Mouse (Mus musculus) forebrain, postnatal 0 days (tissue): ENCODE measurements at regions not wholly inside any gene's neighbourhood (a gene's known extent, or its start where the extent isn't known, plus 50 kb on each side); places are given as distances from the start of the nearest gene placed in this dataset.

Experiments used
- ATAC-seq: fragments of 200-750 bp; cut with Nextera tagmentation; 2 replicates; pipeline ENCODE4 v1.8.0; 2017; ENCODE audit warnings: mild to moderate bottlenecking, moderate library complexity
- DNase-seq: peaks from one replicate; pipeline ENCODE4 v3.0.0-alpha.2; 2015
- H3K27ac ChIP-seq: fragments of 300-500 bp; sonication (generic); 2 replicates; pipeline ENCODE4 v1.5.1; 2014; ENCODE audit warnings: low read depth, mild to moderate bottlenecking, antibody characterized with exemption, low read length, moderate library complexity, mixed read lengths
- H3K27me3 ChIP-seq: fragments of 300-500 bp; sonication (generic); 2 replicates; pipeline ENCODE4 v1.6.1; 2014; ENCODE audit warnings: mild to moderate bottlenecking, low read length, mixed read lengths; ENCODE audit not compliant: insufficient read depth
- H3K36me3 ChIP-seq: fragments of 300-500 bp; sonication (generic); 2 replicates; pipeline ENCODE4 v1.6.1; 2014; ENCODE audit warnings: mild to moderate bottlenecking, moderate library complexity; ENCODE audit not compliant: insufficient read depth
- H3K4me1 ChIP-seq: fragments of 300-500 bp; sonication (generic); 2 replicates; pipeline ENCODE4 v1.6.1; 2014; ENCODE audit warnings: antibody characterized with exemption; ENCODE audit not compliant: insufficient read depth
- H3K4me2 ChIP-seq: fragments of 300-500 bp; sonication (generic); 2 replicates; pipeline ENCODE4 v1.6.1; 2014; ENCODE audit warnings: low read depth, mild to moderate bottlenecking, moderate library complexity
- H3K4me3 ChIP-seq: fragments of 300-500 bp; sonication (generic); 2 replicates; pipeline ENCODE4 v1.5.1; 2014; ENCODE audit warnings: low read depth, low read length, mixed read lengths
- H3K9ac ChIP-seq: fragments of 300-500 bp; sonication (generic); 2 replicates; pipeline ENCODE4 v1.6.1; 2014; ENCODE audit warnings: mild to moderate bottlenecking
- H3K9me3 ChIP-seq: fragments of 300-500 bp; sonication (generic); 2 replicates; pipeline ENCODE4 v1.6.1; 2016; ENCODE audit warnings: low read length
- CTCF ChIP-seq: sonication (generic); IDR thresholded peaks from 2 replicates; pipeline ENCODE4 v1.5.1; 2016; ENCODE audit warnings: antibody characterized with exemption, control low read depth, low read depth
- WGBS: fragments of 180-500 bp; shearing (Covaris S2); extraction: QIAGEN DNeasy Blood & Tissue Kit; methylation state at CpG from one replicate; pipeline ENCODE4 v1.1.7; 2014; 5-methylcytosine and 5-hydroxymethylcytosine counted together

DNA sequence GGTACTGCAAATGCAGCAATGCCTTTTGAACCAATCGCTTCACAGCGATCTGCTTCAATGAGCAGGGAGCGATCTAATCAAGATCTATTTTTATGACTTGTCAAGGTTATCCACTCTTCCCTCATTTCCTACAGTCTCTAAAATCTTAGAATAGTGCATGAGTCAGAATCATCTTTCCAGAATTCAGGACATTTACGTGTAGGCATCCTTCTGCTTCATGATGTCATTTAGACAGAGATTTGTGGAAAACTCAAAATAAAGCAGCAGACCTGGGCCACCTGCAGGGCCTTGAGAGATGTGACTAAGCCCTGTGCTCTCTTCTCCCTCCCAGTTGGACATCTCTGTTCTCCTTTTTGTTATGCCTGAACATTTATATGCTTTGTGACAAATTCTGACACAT lies 103.6 kb downstream of the Adamts1 start:
- H3K4me2 ChIP-seq, result no peak overlapping the region
- no peaks in the 10 kb centered on the region for H3K4me1 ChIP-seq
- H3K36me3 ChIP-seq, result no peaks in the 10 kb centered on the region
- no peak overlapping the region for H3K9ac ChIP-seq
- H3K27me3 ChIP-seq, result no peaks in the 10 kb centered on the region
- no peak overlapping the region for H3K27ac ChIP-seq
- 76% methylated on average over 4 of the region's 4 CpGs for WGBS
- H3K9me3 ChIP-seq, result no peaks in the 10 kb centered on the region
- ATAC-seq (no peak), DNase-seq (no peak)
- TF ChIP-seq CTCF, result no peak
- H3K4me3 ChIP-seq, result no peak overlapping the region

- Histone ChIP-seq H3K36me3 (no peaks in the 10 kb centered on the region), H3K4me2 (no peak overlapping the region), H3K4me1 (no peaks in the 10 kb centered on the region), H3K27ac (no peak overlapping the region), H3K27me3 (no peaks in the 10 kb centered on the region), H3K9ac (no peak overlapping the region), H3K4me3 (no peak overlapping the region), H3K9me3 (no peaks in the 10 kb centered on the region)
- WGBS, result 51% methylated on average over 2 of the region's 2 CpGs
- ATAC-seq (no peak), DNase-seq (no peak)
- TF ChIP-seq CTCF, result no peak
These were observed 120.2 kb downstream of the Adamts1 start for GRCm38 (mm10) chr16:85682721-85683120.

DNA sequence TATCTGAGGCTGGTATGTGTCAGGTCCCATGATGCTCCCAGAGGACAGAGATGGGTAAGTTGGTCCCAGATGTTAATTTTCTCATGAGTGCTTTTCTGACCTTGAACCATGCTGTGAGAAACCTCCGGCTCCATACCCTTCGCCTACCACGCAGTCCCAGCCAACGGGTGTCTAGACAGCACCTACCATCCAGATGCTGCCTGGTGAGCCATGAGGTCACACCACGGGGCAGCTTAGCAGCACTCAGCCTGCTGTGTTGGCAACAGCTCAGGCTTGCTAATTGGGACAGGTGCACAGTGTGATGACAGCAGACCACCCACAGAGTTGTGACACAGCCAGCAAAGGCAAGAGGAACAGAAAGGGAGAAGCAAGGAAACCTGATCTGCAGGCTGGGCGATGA lies 122.6 kb downstream of the Adamts1 start:
- H3K27ac ChIP-seq, result no peak overlapping the region
- H3K4me2 ChIP-seq, result no peak overlapping the region
- H3K27me3 ChIP-seq, result no peaks in the 10 kb centered on the region
- H3K9ac ChIP-seq, result no peak overlapping the region
- ATAC-seq, result peak; percentile 25; the same call in 1 of the 2 replicates
- 41% methylated on average over 6 of the region's 6 CpGs for WGBS
- TF ChIP-seq CTCF, result no peak
- no peak for DNase-seq
- H3K4me1 ChIP-seq, result no peaks in the 10 kb centered on the region
- no peak overlapping the region for H3K4me3 ChIP-seq
- no peaks in the 10 kb centered on the region for H3K9me3 ChIP-seq
- no peaks in the 10 kb centered on the region for H3K36me3 ChIP-seq

- H3K36me3 ChIP-seq, result no peaks in the 10 kb centered on the region
- no peak overlapping the region for H3K4me3 ChIP-seq
- DNase-seq, result no peak
- H3K27me3 ChIP-seq, result no peaks in the 10 kb centered on the region
- ATAC-seq, result no peak
- H3K9ac ChIP-seq, result no peak overlapping the region
- no peak overlapping the region for H3K4me2 ChIP-seq
- H3K27ac ChIP-seq, result no peak overlapping the region
- WGBS, result 25% methylated on average over 1 of the region's 1 CpGs
- no peaks in the 10 kb centered on the region for H3K9me3 ChIP-seq
- no peak for TF ChIP-seq CTCF
- no peaks in the 10 kb centered on the region for H3K4me1 ChIP-seq
These were observed 124.1 kb downstream of the Adamts1 start for GRCm38 (mm10) chr16:85678781-85679180.

DNA sequence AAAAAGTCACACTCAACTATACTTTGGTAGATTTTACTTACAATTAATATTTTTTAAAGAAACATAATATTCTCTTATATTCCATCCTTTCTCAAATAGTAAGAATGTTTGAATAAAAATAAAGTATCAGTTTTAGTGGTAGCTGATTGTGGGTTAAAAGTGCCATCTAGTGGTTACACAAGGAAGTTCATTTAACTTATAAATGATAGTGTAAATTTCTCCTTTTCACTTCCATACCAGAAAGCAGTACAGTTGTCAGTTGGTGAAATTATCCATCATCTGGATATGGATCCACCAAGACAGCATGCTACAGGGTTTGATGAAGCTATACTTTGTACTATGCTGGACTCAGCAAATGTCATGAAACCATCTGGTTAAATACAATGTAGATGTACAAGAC lies 124.7 kb downstream of the Adamts1 start:
- no peak overlapping the region for H3K9ac ChIP-seq
- H3K4me3 ChIP-seq, result no peak overlapping the region
- H3K27me3 ChIP-seq, result no peaks in the 10 kb centered on the region
- H3K27ac ChIP-seq, result no peak overlapping the region
- peak; percentile 53 for ATAC-seq
- no peak overlapping the region for H3K4me2 ChIP-seq
- no peaks in the 10 kb centered on the region for H3K4me1 ChIP-seq
- TF ChIP-seq CTCF, result peak; percentile 71
- H3K36me3 ChIP-seq, result no peaks in the 10 kb centered on the region
- no peaks in the 10 kb centered on the region for H3K9me3 ChIP-seq
- DNase-seq, result peak; percentile 69

- H3K9me3 ChIP-seq, result no peaks in the 10 kb centered on the region
- no peaks in the 10 kb centered on the region for H3K27me3 ChIP-seq
- ATAC-seq, result peak; percentile 71
- no peak overlapping the region for H3K4me2 ChIP-seq
- H3K36me3 ChIP-seq, result no peaks in the 10 kb centered on the region
- 38% methylated on average over 9 of the region's 9 CpGs for WGBS
- DNase-seq, result peak; percentile 55
- no peak overlapping the region for H3K9ac ChIP-seq
- H3K4me1 ChIP-seq, result no peaks in the 10 kb centered on the region
- peak; percentile 72 for TF ChIP-seq CTCF
- no peak overlapping the region for H3K27ac ChIP-seq
- H3K4me3 ChIP-seq, result no peak overlapping the region
These were observed 123.8 kb upstream of the Cyyr1 start for GRCm38 (mm10) chr16:85677027-85677426.

DNA sequence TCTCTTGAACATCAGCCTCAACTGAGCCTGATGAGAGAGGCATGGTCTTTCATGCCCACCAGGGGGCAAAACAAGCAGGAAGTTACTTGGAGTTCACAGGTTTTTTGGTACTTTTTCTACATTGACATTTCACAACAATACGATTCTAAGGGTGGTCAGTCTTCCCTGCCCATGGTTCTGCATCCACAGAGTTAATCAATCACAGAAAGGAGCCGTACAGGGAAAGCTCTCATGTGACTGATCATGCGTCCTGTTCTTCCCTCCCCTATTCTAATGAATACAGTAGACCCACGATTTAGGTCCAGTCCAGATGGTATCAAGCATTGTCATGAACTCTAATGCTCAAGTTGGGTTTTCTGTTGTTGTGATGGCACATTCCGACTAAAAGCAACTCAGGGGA lies 115.6 kb upstream of the Cyyr1 start:
- 86% methylated on average over 5 of the region's 5 CpGs for WGBS
- no peak for DNase-seq
- Histone ChIP-seq H3K4me2 (no peak overlapping the region), H3K4me3 (no peak overlapping the region), H3K27ac (no peak overlapping the region), H3K9me3 (no peaks in the 10 kb centered on the region), H3K36me3 (no peaks in the 10 kb centered on the region), H3K27me3 (no peaks in the 10 kb centered on the region), H3K4me1 (no peaks in the 10 kb centered on the region), H3K9ac (no peak overlapping the region)
- no peak for ATAC-seq
- no peak for TF ChIP-seq CTCF

- WGBS, result 63% methylated on average over 1 of the region's 1 CpGs
- TF ChIP-seq CTCF, result no peak
These were observed 114.6 kb upstream of the Cyyr1 start for GRCm38 (mm10) chr16:85667790-85668189.

More at GRCm38 (mm10) chr16:85667790-85668189, 114.6 kb upstream of the Cyyr1 start:
- no peak overlapping the region for H3K4me3 ChIP-seq
- no peaks in the 10 kb centered on the region for H3K36me3 ChIP-seq
- no peaks in the 10 kb centered on the region for H3K4me1 ChIP-seq
- no peak overlapping the region for H3K4me2 ChIP-seq
- H3K9me3 ChIP-seq, result no peaks in the 10 kb centered on the region
- H3K27ac ChIP-seq, result no peak overlapping the region
- DNase-seq (no peak), ATAC-seq (no peak)
- H3K9ac ChIP-seq, result no peak overlapping the region
- no peaks in the 10 kb centered on the region for H3K27me3 ChIP-seq
